Mouse (Mus musculus) CH12.LX (cell line): ENCODE measurements around the gene Pxmp4.

Experiments
- CTCF ChIP-seq, 2 experiments: IDR thresholded peaks in 1 of 2; conservative IDR thresholded peaks in 1 of 2; 2 replicates each; pipeline ENCODE4 v1.5.1; 2011 to 2012; ENCODE audit warnings: low read depth in 2 of 2, low read length in 2 of 2, improper control_type of control experiment in 1 of 2, inconsistent platforms in 1 of 2, mild to moderate bottlenecking in 1 of 2, moderate library complexity in 1 of 2
- NRF1 ChIP-seq: IDR thresholded peaks from 2 replicates; pipeline ENCODE4 v1.6.1; 2014; ENCODE audit warnings: low read depth, mild to moderate bottlenecking, inconsistent platforms, low read length, improper control_type of control experiment, moderate library complexity
- POLR2A ChIP-seq: IDR thresholded peaks from 2 replicates; pipeline ENCODE4 v1.6.1; 2011; ENCODE audit warnings: low read depth, mild to moderate bottlenecking, improper control_type of control experiment, low read length
- POLR2AphosphoS2 ChIP-seq: IDR thresholded peaks from 2 replicates; pipeline ENCODE4 v1.6.1; 2011; ENCODE audit warnings: low read depth, low read length, improper control_type of control experiment
- SIN3A ChIP-seq: IDR thresholded peaks from 2 replicates; pipeline ENCODE4 v1.6.1; 2012; ENCODE audit warnings: low read length, improper control_type of control experiment, inconsistent platforms
- TCF12 ChIP-seq: IDR thresholded peaks from 2 replicates; pipeline ENCODE4 v1.6.1; 2014; ENCODE audit warnings: low read depth, mild to moderate bottlenecking, inconsistent platforms, low read length, improper control_type of control experiment
- ZNF384 ChIP-seq: IDR thresholded peaks from 2 replicates; pipeline ENCODE4 v1.6.1; 2012; ENCODE audit warnings: low read depth, low read length, improper control_type of control experiment, inconsistent platforms

DNA sequence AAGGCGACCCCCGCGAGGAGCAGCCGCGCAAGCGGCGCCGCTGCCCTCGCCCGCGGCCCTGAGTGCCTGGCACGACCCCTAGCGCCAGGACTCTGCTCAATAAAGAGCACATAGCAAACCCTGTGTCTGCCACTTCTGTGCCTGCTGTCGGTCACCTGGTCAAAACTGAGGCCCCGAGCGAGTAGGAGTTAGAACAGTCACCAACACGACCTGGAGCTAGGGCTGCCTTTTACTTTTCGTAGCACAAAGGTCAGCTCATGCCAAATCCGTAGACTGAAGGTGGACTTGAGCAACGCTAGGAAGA lies 53.7 kb downstream of the Pxmp4 start:
- TF ChIP-seq TCF12, result no peak
- TF ChIP-seq ZNF384, result no peak
- TF ChIP-seq CTCF (conservative IDR thresholded peaks at IDR 0.05 in 1 of 2, IDR thresholded peaks at IDR 0.05 in 1 of 2; ENCODE audit: low read depth in 2 of 2, low read length in 2 of 2), result no peak
- TF ChIP-seq POLR2A, result no peak
- no peak for TF ChIP-seq SIN3A
- TF ChIP-seq NRF1, result no peak
- TF ChIP-seq POLR2AphosphoS2, result no peak
